Mouse (Mus musculus): ENCODE measurements around the gene Chn2.
A peak's percentile ranks its signal among the peaks of the same experiment; 100 is the strongest.

The Chn2 gene

GRCm38 (mm10) chr6:54286813-54287212 is 247.5 kb downstream of the Chn2 start:
- DNase-seq (ENCODE audit: low spot score): no peak

- DNase-seq (ENCODE audit: low spot score): no peak
Measured at GRCm38 (mm10) chr6:54289774-54290500, 250.6 kb downstream of the Chn2 start.

GRCm38 (mm10) chr6:54297231-54297630 is 257.9 kb downstream of the Chn2 start:
- DNase-seq (ENCODE audit: low spot score): no peak

- no peak for DNase-seq (ENCODE audit: low spot score)
Measured at GRCm38 (mm10) chr6:54299417-54299816, 260.1 kb downstream of the Chn2 start.

- DNase-seq (ENCODE audit: low spot score): no peak
Measured at GRCm38 (mm10) chr6:54305777-54306176, 266.4 kb downstream of the Chn2 start.

GRCm38 (mm10) chr6:54313071-54313470 is 273.7 kb downstream of the Chn2 start:
- DNase-seq (ENCODE audit: low spot score): no peak

GRCm38 (mm10) chr6:54318618-54319017 is 279.3 kb downstream of the Chn2 start:
- DNase-seq (ENCODE audit: low spot score): no peak

GRCm38 (mm10) chr6:54319198-54319597 is 279.8 kb downstream of the Chn2 start:
- DNase-seq (ENCODE audit: low spot score): no peak

GRCm38 (mm10) chr6:54320236-54320635 is 280.9 kb downstream of the Chn2 start:
- no peak for DNase-seq (ENCODE audit: low spot score)

- no peak for DNase-seq (ENCODE audit: low spot score)
Measured at GRCm38 (mm10) chr6:54325246-54325885, 286.0 kb downstream of the Chn2 start, which contains the start of gene Prr15. Prr15 (plus strand) TSS chr6:54325835.

- no peak for DNase-seq (ENCODE audit: low spot score)
Measured at GRCm38 (mm10) chr6:54326671-54327625, 287.6 kb downstream of the Chn2 start.

- peak; percentile 20 for DNase-seq (ENCODE audit: low spot score)
Measured at GRCm38 (mm10) chr6:54327626-54328003, 288.3 kb downstream of the Chn2 start.

- no peak for DNase-seq (ENCODE audit: low spot score)
Measured at GRCm38 (mm10) chr6:54328783-54329182, 289.4 kb downstream of the Chn2 start.

GRCm38 (mm10) chr6:54329598-54329997 is 290.2 kb downstream of the Chn2 start:
- no peak for DNase-seq (ENCODE audit: low spot score)

GRCm38 (mm10) chr6:54330166-54330565 is 290.8 kb downstream of the Chn2 start:
- DNase-seq (ENCODE audit: low spot score): no peak

GRCm38 (mm10) chr6:54331765-54332164 is 292.4 kb downstream of the Chn2 start:
- DNase-seq (ENCODE audit: low spot score): no peak

- no peak for DNase-seq (ENCODE audit: low spot score)
Measured at GRCm38 (mm10) chr6:54332203-54332602, 292.8 kb downstream of the Chn2 start.

- no peak for DNase-seq (ENCODE audit: low spot score)
Measured at GRCm38 (mm10) chr6:54333116-54333651, 293.8 kb downstream of the Chn2 start.

GRCm38 (mm10) chr6:54333652-54334396 is 294.5 kb downstream of the Chn2 start:
- DNase-seq (ENCODE audit: low spot score): no peak

GRCm38 (mm10) chr6:54337321-54337720 is 298.0 kb downstream of the Chn2 start:
- DNase-seq (ENCODE audit: low spot score): no peak

GRCm38 (mm10) chr6:54341133-54341532 is 301.8 kb downstream of the Chn2 start:
- no peak for DNase-seq (ENCODE audit: low spot score)
